Mouse (Mus musculus): ENCODE measurements around the gene Nfix. TPM values are rescaled to one million over a fixed set of nuclear protein-coding genes. Genes with fewer than 3 reads are reported as not detected.

The Nfix gene
- polyA plus RNA-seq, 2 experiments = 1.4 to 2.5 TPM

- Histone ChIP-seq H3K4me1 (replicated peaks; ENCODE audit: control insufficient read depth in 2 of 2, insufficient read depth in 2 of 2, low read length in 1 of 2) (peaks cover 27 to 32% of the 10 kb centered on the region in 2 experiments), H3K9me3 (ENCODE audit: control insufficient read depth, low read length) (no peaks in the 10 kb centered on the region), H3K9ac (replicated peaks) (peak overlapping the region; percentile 83), H3K27me3 (ENCODE audit: control insufficient read depth, insufficient read depth, low read length) (no peaks in the 10 kb centered on the region), H3K4me3 (ENCODE audit: insufficient read depth in 1 of 2, low read depth in 2 of 2, low read length in 2 of 2) (peak overlapping the region; percentile 81), H3K4me2 (ENCODE audit: low read depth) (peak overlapping the region; percentile 91), H3K36me3 (replicated peaks; ENCODE audit: control insufficient read depth, insufficient read depth, low read depth) (peaks cover 5% of the 10 kb centered on the region; the same call in 1 of the 2 replicates), H3K27ac (peak overlapping the region; percentile 67)
- peak in 1 of 3 experiments; percentile 28 for DNase-seq (ENCODE audit: low read depth in 3 of 3, low spot score in 3 of 3)
- TF ChIP-seq EP300 (IDR thresholded peaks at IDR 0.05; ENCODE audit: low read depth) = no peak
- TF ChIP-seq CTCF (IDR thresholded peaks at IDR 0.05; ENCODE audit: low read depth) = peak; percentile 33
- under 1% methylated on average over 60 of the region's 62 CpGs for WGBS (ENCODE audit: insufficient replicate concordance)
- peak; percentile 55 for ATAC-seq (ENCODE audit: insufficient read depth)
Measured at GRCm38 (mm10) chr8:84687003-84687704, 113.0 kb downstream of the Nfix start.

- Histone ChIP-seq H3K27me3 (ENCODE audit: control insufficient read depth, insufficient read depth, low read length) (no peaks in the 10 kb centered on the region), H3K4me1 (replicated peaks; ENCODE audit: control insufficient read depth in 2 of 2, insufficient read depth in 2 of 2, low read length in 1 of 2) (peaks cover 27 to 32% of the 10 kb centered on the region in 2 experiments), H3K36me3 (replicated peaks; ENCODE audit: control insufficient read depth, insufficient read depth, low read depth) (peaks cover 7% of the 10 kb centered on the region; the same call in 1 of the 2 replicates), H3K4me3 (ENCODE audit: insufficient read depth in 1 of 2, low read depth in 2 of 2, low read length in 2 of 2) (peak within 1 kb of the TSS; percentile 81), H3K27ac (peak within 1 kb of the TSS; percentile 67), H3K4me2 (ENCODE audit: low read depth) (peak within 1 kb of the TSS; percentile 91), H3K9ac (replicated peaks) (peak within 1 kb of the TSS; percentile 83), H3K9me3 (ENCODE audit: control insufficient read depth, low read length) (no peaks in the 10 kb centered on the region)
- ATAC-seq (ENCODE audit: insufficient read depth) (peak; percentile 6; the same call in 1 of the 2 replicates), DNase-seq (ENCODE audit: low read depth in 3 of 3, low spot score in 3 of 3) (peak in 1 of 3 experiments; percentile 47)
- 9% methylated on average over 20 of the region's 20 CpGs for WGBS (ENCODE audit: insufficient replicate concordance)
- TF ChIP-seq CTCF (IDR thresholded peaks at IDR 0.05; ENCODE audit: low read depth) = no peak
- TF ChIP-seq EP300 (IDR thresholded peaks at IDR 0.05; ENCODE audit: low read depth) = no peak
Measured at GRCm38 (mm10) chr8:84686191-84687002, 113.7 kb downstream of the Nfix start, which contains the start of gene Trmt1. TSS of gene Trmt1 (plus strand) at chr8:84686307.

GRCm38 (mm10) chr8:84684537-84684936 lies 115.6 kb downstream of the Nfix start:
- H3K27ac ChIP-seq = no peak overlapping the region
- 59% methylated on average over 3 of the region's 3 CpGs for WGBS (ENCODE audit: insufficient replicate concordance)
- no peaks in the 10 kb centered on the region for H3K27me3 ChIP-seq (ENCODE audit: control insufficient read depth, insufficient read depth, low read length)
- peaks cover 10% of the 10 kb centered on the region; the same call in 1 of the 2 replicates for H3K36me3 ChIP-seq (replicated peaks; ENCODE audit: control insufficient read depth, insufficient read depth, low read depth)
- ATAC-seq (ENCODE audit: insufficient read depth) (no peak), DNase-seq (ENCODE audit: low read depth in 3 of 3, low spot score in 3 of 3) (no peak)
- TF ChIP-seq CTCF (IDR thresholded peaks at IDR 0.05; ENCODE audit: low read depth) (no peak), EP300 (IDR thresholded peaks at IDR 0.05; ENCODE audit: low read depth) (no peak)
- H3K9me3 ChIP-seq (ENCODE audit: control insufficient read depth, low read length) = no peaks in the 10 kb centered on the region
- peaks cover 25 to 26% of the 10 kb centered on the region in 2 experiments for H3K4me1 ChIP-seq (replicated peaks; ENCODE audit: control insufficient read depth in 2 of 2, insufficient read depth in 2 of 2, low read length in 1 of 2)
- no peak overlapping the region for H3K9ac ChIP-seq (replicated peaks)
- H3K4me3 ChIP-seq (ENCODE audit: insufficient read depth in 1 of 2, low read depth in 2 of 2, low read length in 2 of 2) = no peak overlapping the region
- no peak overlapping the region for H3K4me2 ChIP-seq (ENCODE audit: low read depth)

- H3K9ac ChIP-seq (replicated peaks) = no peak overlapping the region
- ATAC-seq (ENCODE audit: insufficient read depth) = no peak
- 43% methylated on average over 2 of the region's 2 CpGs for WGBS (ENCODE audit: insufficient replicate concordance)
- no peak for DNase-seq (ENCODE audit: low read depth in 3 of 3, low spot score in 3 of 3)
- TF ChIP-seq EP300 (IDR thresholded peaks at IDR 0.05; ENCODE audit: low read depth) (no peak), CTCF (IDR thresholded peaks at IDR 0.05; ENCODE audit: low read depth) (no peak)
- H3K4me1 ChIP-seq (replicated peaks; ENCODE audit: control insufficient read depth in 2 of 2, insufficient read depth in 2 of 2, low read length in 1 of 2) = peaks cover 15 to 19% of the 10 kb centered on the region in 2 experiments
- no peak overlapping the region for H3K27ac ChIP-seq
- H3K9me3 ChIP-seq (ENCODE audit: control insufficient read depth, low read length) = no peaks in the 10 kb centered on the region
- H3K36me3 ChIP-seq (replicated peaks; ENCODE audit: control insufficient read depth, insufficient read depth, low read depth) = peaks cover 10% of the 10 kb centered on the region; the same call in 1 of the 2 replicates
- no peak overlapping the region for H3K4me3 ChIP-seq (ENCODE audit: insufficient read depth in 1 of 2, low read depth in 2 of 2, low read length in 2 of 2)
- no peak overlapping the region for H3K4me2 ChIP-seq (ENCODE audit: low read depth)
- H3K27me3 ChIP-seq (ENCODE audit: control insufficient read depth, insufficient read depth, low read length) = no peaks in the 10 kb centered on the region
Measured at GRCm38 (mm10) chr8:84682257-84682656, 117.9 kb downstream of the Nfix start.

- WGBS (ENCODE audit: insufficient replicate concordance) = 77% methylated on average over 2 of the region's 2 CpGs
- no peak overlapping the region for H3K4me3 ChIP-seq (ENCODE audit: insufficient read depth in 1 of 2, low read depth in 2 of 2, low read length in 2 of 2)
- peaks cover 14 to 19% of the 10 kb centered on the region in 2 experiments for H3K4me1 ChIP-seq (replicated peaks; ENCODE audit: control insufficient read depth in 2 of 2, insufficient read depth in 2 of 2, low read length in 1 of 2)
- no peak for TF ChIP-seq EP300 (IDR thresholded peaks at IDR 0.05; ENCODE audit: low read depth)
- no peak for TF ChIP-seq CTCF (IDR thresholded peaks at IDR 0.05; ENCODE audit: low read depth)
- no peak for DNase-seq (ENCODE audit: low read depth in 3 of 3, low spot score in 3 of 3)
- no peaks in the 10 kb centered on the region for H3K27me3 ChIP-seq (ENCODE audit: control insufficient read depth, insufficient read depth, low read length)
- ATAC-seq (ENCODE audit: insufficient read depth) = no peak
- no peak overlapping the region for H3K27ac ChIP-seq
- no peaks in the 10 kb centered on the region for H3K9me3 ChIP-seq (ENCODE audit: control insufficient read depth, low read length)
- H3K36me3 ChIP-seq (replicated peaks; ENCODE audit: control insufficient read depth, insufficient read depth, low read depth) = peaks cover 10% of the 10 kb centered on the region; the same call in 1 of the 2 replicates
- H3K4me2 ChIP-seq (ENCODE audit: low read depth) = no peak overlapping the region
- H3K9ac ChIP-seq (replicated peaks) = no peak overlapping the region
Measured at GRCm38 (mm10) chr8:84681476-84681875, 118.7 kb downstream of the Nfix start.

Measured in liver, embryonic 14.5 days (tissue).